Mouse (Mus musculus) heart, adult 8-10 months (tissue): Measurements from ENCODE around the gene Osbpl6. TPM values are rescaled to one million over a fixed set of nuclear protein-coding genes. Genes with fewer than 3 reads are reported as not detected.

Source experiments
- DNase-seq: peaks from one replicate; pipeline ENCODE4 v3.0.0; 2022; ENCODE audit warnings: low spot score
- microRNA-seq: library from miRNA; unstranded; fragments of <30 nt; microRNA quantifications from one replicate; pipeline ENCODE4 v1.2.0, GENCODE M21; 2022
- total RNA-seq, 4 experiments: library from RNA; stranded (reverse); gene quantifications; 2 replicates each; pipeline ENCODE4 v1.2.4; 2022

The Osbpl6 gene
- total RNA-seq, 4 experiments from 2014 or later: 12.5 to 19.0 (median 17.0) TPM

- no peak for DNase-seq
Measured at GRCm38 (mm10) chr2:76647441-76647869, 241.1 kb downstream of the Osbpl6 start.

- DNase-seq: peak; percentile 97
Measured at GRCm38 (mm10) chr2:76647883-76648570, 241.7 kb downstream of the Osbpl6 start, which contains the start of the genes Prkra and Pjvk. TSS of gene Prkra (minus strand) at chr2:76648015. TSS of gene Pjvk (plus strand) at chr2:76648476.

- DNase-seq: no peak
Measured at GRCm38 (mm10) chr2:76648666-76649141, 242.4 kb downstream of the Osbpl6 start.

Small RNA genes within 50 kb of the gene (microRNA-seq; reads per million reads assigned to microRNA genes)
- gene Gm23164: not detected

Other genes with a start within 250 kb of the Osbpl6 start
- gene Pde11a, start 67.7 kb upstream of the Osbpl6 start, total RNA-seq: 1 to 10 TPM; 1.2 to 8.6 (median 3.8) TPM
- 1 to 10 TPM in 1 of 4 experiments, under 1 TPM in 3; 0.44 to 1.2 (median 0.56) TPM for gene Cyct, start 46.1 kb upstream of the Osbpl6 start, total RNA-seq
- 10 to 100 TPM; 17.9 to 21.6 (median 19.2) TPM for gene Rbm45, start 36.5 kb upstream of the Osbpl6 start, total RNA-seq
- gene Prkra, start 241.5 kb downstream of the Osbpl6 start, total RNA-seq: 10 to 100 TPM; 10.6 to 14.2 (median 12.1) TPM
- not detected for gene Pjvk, start 242.0 kb downstream of the Osbpl6 start, total RNA-seq